Mouse (Mus musculus): ENCODE results near the gene Slc45a1. TPM values are rescaled to one million over a fixed set of nuclear protein-coding genes. Genes with fewer than 3 reads are reported as not detected.

Gene Slc45a1
- polyA plus RNA-seq, 1 experiment from 2014 or later, result 21.0 TPM

DNA sequence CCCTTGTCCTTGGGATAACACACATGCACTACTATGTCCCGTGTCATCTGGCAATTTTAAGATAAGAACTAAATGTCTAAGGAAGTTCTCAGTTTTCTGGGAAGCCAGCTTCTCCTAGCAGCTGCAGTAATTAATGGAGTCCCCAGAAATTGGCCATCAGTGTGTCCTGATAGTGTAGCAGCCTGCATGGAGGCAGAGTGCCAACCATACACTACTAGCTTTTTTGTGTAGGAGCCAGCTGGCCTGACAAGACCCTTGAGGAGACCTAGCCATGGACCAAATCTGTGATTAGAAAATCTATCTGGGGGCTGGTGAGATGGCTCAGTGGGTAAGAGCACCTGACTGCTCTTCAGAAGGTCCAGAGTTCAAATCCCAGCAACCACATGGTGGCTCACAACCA, 53.3 kb downstream of the Slc45a1 start:
- no peak for ATAC-seq (ENCODE audit: low FRiP score, low read depth)
- H3K4me1 ChIP-seq, result peaks cover 1% of the 10 kb centered on the region; the same call in 1 of the 2 replicates

GRCm38 (mm10) chr4:150595991-150596390, 56.0 kb downstream of the Slc45a1 start:
- Histone ChIP-seq H3K4me3 (no peak overlapping the region), H3K9me3 (no peaks in the 10 kb centered on the region), H3K4me2 (replicated peaks) (no peak overlapping the region), H3K27me3 (replicated peaks) (no peaks in the 10 kb centered on the region), H3K9ac (no peak overlapping the region), H3K4me1 (peaks cover 13% of the 10 kb centered on the region), H3K27ac (no peak overlapping the region), H3K36me3 (no peaks in the 10 kb centered on the region)
- 89% methylated on average over 5 of the region's 5 CpGs for WGBS
- ATAC-seq (ENCODE audit: low FRiP score, low read depth), result no peak

More for the DNA sequence above, 53.3 kb downstream of the Slc45a1 start:
- no peaks in the 10 kb centered on the region for H3K27me3 ChIP-seq (replicated peaks)
- H3K9me3 ChIP-seq, result no peaks in the 10 kb centered on the region
- no peak overlapping the region for H3K27ac ChIP-seq
- H3K4me3 ChIP-seq, result no peak overlapping the region
- H3K9ac ChIP-seq, result no peak overlapping the region
- H3K4me2 ChIP-seq (replicated peaks), result no peak overlapping the region
- 93% methylated on average over 1 of the region's 1 CpGs for WGBS
- no peaks in the 10 kb centered on the region for H3K36me3 ChIP-seq

DNA sequence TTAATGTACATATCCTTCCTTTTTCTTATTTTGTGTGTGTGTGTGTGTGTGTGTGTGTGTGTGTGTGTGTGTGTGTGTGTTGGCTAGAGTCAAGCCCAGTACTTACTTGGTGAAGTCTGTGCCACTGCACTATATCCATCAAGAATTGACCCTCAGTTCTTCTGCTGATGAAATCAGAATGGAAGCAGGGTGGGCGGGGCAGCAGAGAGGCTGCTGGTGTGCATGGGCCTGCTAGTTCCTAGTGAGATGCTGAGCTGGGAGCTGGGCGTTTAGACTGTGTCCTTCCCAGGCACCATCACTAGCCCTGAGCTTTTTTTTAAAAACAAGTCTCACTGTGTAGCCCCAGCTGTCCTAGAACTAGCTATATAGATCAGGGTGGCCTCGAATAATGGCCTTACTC, 56.9 kb downstream of the Slc45a1 start:
- no peak for ATAC-seq (ENCODE audit: low FRiP score, low read depth)
- Histone ChIP-seq H3K36me3 (no peaks in the 10 kb centered on the region), H3K4me1 (peaks cover 22% of the 10 kb centered on the region), H3K9ac (no peak overlapping the region), H3K27me3 (replicated peaks) (no peaks in the 10 kb centered on the region), H3K27ac (no peak overlapping the region), H3K4me3 (no peak overlapping the region), H3K4me2 (replicated peaks) (no peak overlapping the region), H3K9me3 (no peaks in the 10 kb centered on the region)
- WGBS, result 84% methylated on average over 3 of the region's 3 CpGs

DNA sequence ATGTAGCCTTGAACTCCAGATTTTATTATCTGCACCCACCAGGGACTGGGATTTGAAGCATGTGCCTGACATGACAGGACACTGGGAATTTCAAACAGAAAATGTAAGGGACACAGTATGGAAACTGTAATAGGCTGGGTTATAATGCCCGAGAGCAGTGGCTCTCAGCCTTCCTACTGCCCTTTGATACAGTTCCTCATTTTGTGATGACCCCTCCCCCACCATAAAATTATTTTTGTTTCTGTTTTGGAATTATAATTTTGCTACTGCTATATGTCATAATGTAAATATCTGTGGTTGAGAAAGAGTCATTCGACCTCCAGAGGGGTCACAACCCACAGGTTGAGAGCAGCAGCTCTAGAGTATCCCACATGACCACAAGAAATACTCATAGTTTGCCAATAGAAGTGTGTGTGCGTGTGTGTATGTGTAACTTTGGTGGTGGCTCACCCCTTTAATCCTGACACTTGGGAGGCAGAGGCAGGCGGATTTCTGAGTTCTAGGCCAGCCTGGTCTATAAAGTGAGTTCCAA, 57.6 kb downstream of the Slc45a1 start:
- Histone ChIP-seq H3K9ac (no peak overlapping the region), H3K27ac (no peak overlapping the region), H3K4me1 (peaks cover 22% of the 10 kb centered on the region), H3K36me3 (no peaks in the 10 kb centered on the region), H3K4me3 (no peak overlapping the region), H3K4me2 (replicated peaks) (no peak overlapping the region), H3K9me3 (no peaks in the 10 kb centered on the region), H3K27me3 (replicated peaks) (no peaks in the 10 kb centered on the region)
- WGBS, result 92% methylated on average over 4 of the region's 4 CpGs
- no peak for ATAC-seq (ENCODE audit: low FRiP score, low read depth)

GRCm38 (mm10) chr4:150593473-150594217, 58.3 kb downstream of the Slc45a1 start:
- Histone ChIP-seq H3K36me3 (no peaks in the 10 kb centered on the region), H3K27me3 (replicated peaks) (no peaks in the 10 kb centered on the region), H3K9me3 (no peaks in the 10 kb centered on the region), H3K4me2 (replicated peaks) (no peak overlapping the region), H3K4me1 (peaks cover 22% of the 10 kb centered on the region), H3K9ac (no peak overlapping the region), H3K27ac (no peak overlapping the region), H3K4me3 (no peak overlapping the region)
- ATAC-seq (ENCODE audit: low FRiP score, low read depth), result no peak
- WGBS, result 83% methylated on average over 4 of the region's 4 CpGs

GRCm38 (mm10) chr4:150592087-150592486, 59.9 kb downstream of the Slc45a1 start:
- Histone ChIP-seq H3K9me3 (no peaks in the 10 kb centered on the region), H3K4me2 (replicated peaks) (no peak overlapping the region), H3K27me3 (replicated peaks) (no peaks in the 10 kb centered on the region), H3K4me3 (no peak overlapping the region), H3K27ac (no peak overlapping the region), H3K4me1 (peaks cover 22% of the 10 kb centered on the region), H3K9ac (no peak overlapping the region), H3K36me3 (no peaks in the 10 kb centered on the region)
- WGBS, result 89% methylated on average over 6 of the region's 6 CpGs
- no peak for ATAC-seq (ENCODE audit: low FRiP score, low read depth)

- no peak overlapping the region for H3K9ac ChIP-seq
- no peak for ATAC-seq (ENCODE audit: low FRiP score, low read depth)
- no peaks in the 10 kb centered on the region for H3K9me3 ChIP-seq
- no peak overlapping the region for H3K4me2 ChIP-seq (replicated peaks)
- H3K4me3 ChIP-seq, result no peak overlapping the region
- no peak overlapping the region for H3K27ac ChIP-seq
- H3K36me3 ChIP-seq, result no peaks in the 10 kb centered on the region
- H3K27me3 ChIP-seq (replicated peaks), result no peaks in the 10 kb centered on the region
- H3K4me1 ChIP-seq, result peaks cover 22% of the 10 kb centered on the region
- 62% methylated on average over 4 of the region's 4 CpGs for WGBS
Measured at GRCm38 (mm10) chr4:150591602-150592001, 60.4 kb downstream of the Slc45a1 start.

DNA sequence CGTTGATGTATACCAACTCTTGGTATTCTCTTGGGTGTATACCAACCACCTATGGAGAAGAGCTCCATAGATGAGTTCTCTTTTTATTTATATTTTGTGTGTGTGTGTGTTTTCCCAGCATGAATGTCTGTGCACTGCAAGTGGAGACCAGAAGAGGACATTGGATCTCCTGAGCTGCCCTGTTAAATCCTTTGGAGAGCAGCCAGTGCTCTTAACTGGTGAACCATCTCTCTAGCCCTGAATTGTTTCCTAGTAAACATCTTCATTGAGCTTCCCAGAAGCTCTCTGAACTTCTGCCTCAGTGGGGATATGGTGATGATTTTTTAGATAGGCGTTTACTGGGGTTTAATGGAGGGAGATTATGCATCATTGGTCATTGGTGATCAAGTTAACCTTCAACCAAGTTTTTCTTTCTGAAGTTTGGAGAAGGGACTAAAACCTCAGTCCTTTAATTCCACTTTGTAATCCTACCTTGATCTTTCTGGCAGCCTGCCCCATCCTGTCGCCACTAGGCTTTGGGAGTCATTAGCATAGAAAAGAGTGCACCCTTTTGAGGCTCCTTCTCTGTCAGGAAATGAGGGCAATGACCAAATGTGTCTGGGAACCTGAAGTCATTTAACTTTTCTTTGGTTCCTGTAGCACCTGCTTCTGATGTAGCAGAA, 61.2 kb downstream of the Slc45a1 start:
- no peak overlapping the region for H3K9ac ChIP-seq
- no peak overlapping the region for H3K27ac ChIP-seq
- peaks cover 22% of the 10 kb centered on the region for H3K4me1 ChIP-seq

GRCm38 (mm10) chr4:150588300-150588621, 63.7 kb downstream of the Slc45a1 start:
- no peak overlapping the region for H3K4me3 ChIP-seq
- H3K27ac ChIP-seq, result no peak overlapping the region
- no peaks in the 10 kb centered on the region for H3K27me3 ChIP-seq (replicated peaks)
- 90% methylated on average over 2 of the region's 2 CpGs for WGBS
- no peaks in the 10 kb centered on the region for H3K9me3 ChIP-seq
- no peak for ATAC-seq (ENCODE audit: low FRiP score, low read depth)
- H3K4me2 ChIP-seq (replicated peaks), result no peak overlapping the region
- H3K9ac ChIP-seq, result no peak overlapping the region
- no peaks in the 10 kb centered on the region for H3K36me3 ChIP-seq
- H3K4me1 ChIP-seq, result peaks cover 32% of the 10 kb centered on the region

More for the DNA sequence above, 61.2 kb downstream of the Slc45a1 start:
- WGBS, result 34% methylated on average over 3 of the region's 3 CpGs
- no peak for ATAC-seq (ENCODE audit: low FRiP score, low read depth)
- Histone ChIP-seq H3K4me2 (replicated peaks) (no peak overlapping the region), H3K36me3 (no peaks in the 10 kb centered on the region), H3K4me3 (no peak overlapping the region), H3K9me3 (no peaks in the 10 kb centered on the region), H3K27me3 (replicated peaks) (no peaks in the 10 kb centered on the region)

DNA sequence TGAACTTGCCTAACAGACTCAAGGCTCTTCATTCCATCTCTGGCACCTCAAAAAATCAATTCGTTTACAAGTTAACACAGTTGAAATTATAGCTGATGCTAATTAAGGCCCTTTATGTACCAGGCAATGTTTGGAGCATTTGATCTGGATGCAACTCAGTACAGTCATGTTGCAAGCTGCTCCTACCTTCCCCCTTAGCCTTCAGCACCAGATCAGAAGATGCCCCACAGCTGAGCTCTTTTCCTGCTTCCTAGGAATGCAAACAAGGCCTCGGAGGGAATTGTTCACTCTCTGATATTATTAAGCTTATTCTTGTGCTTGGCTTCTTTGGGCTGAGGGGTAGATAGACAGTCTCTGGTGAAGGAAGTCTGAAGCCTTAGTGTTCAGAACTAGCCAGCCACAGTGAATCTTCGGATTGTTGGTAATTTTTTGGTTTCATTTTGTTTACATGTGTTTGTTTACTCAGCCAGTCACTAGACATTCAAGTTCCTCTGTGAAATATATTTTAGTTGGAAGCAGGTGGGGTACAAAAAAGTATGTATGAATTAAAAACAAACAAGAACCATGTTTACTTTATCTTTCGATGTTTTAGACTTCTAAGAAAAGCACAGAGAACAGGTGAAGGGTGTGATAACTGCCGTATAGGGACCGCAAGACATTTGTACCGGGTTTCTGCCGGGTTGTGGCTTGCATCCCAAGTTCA, 64.2 kb downstream of the Slc45a1 start:
- no peak overlapping the region for H3K9ac ChIP-seq
- 91% methylated on average over 8 of the region's 8 CpGs for WGBS
- no peak overlapping the region for H3K4me3 ChIP-seq
- no peak overlapping the region for H3K27ac ChIP-seq
- H3K9me3 ChIP-seq, result no peaks in the 10 kb centered on the region
- ATAC-seq (ENCODE audit: low FRiP score, low read depth), result no peak
- peaks cover 37% of the 10 kb centered on the region for H3K4me1 ChIP-seq
- no peak overlapping the region for H3K4me2 ChIP-seq (replicated peaks)
- H3K27me3 ChIP-seq (replicated peaks), result no peaks in the 10 kb centered on the region
- H3K36me3 ChIP-seq, result no peaks in the 10 kb centered on the region

- no peak for ATAC-seq (ENCODE audit: low FRiP score, low read depth)
- Histone ChIP-seq H3K9ac (no peak overlapping the region), H3K36me3 (no peaks in the 10 kb centered on the region), H3K4me1 (peaks cover 37% of the 10 kb centered on the region), H3K9me3 (no peaks in the 10 kb centered on the region), H3K27me3 (replicated peaks) (no peaks in the 10 kb centered on the region), H3K4me3 (no peak overlapping the region), H3K4me2 (replicated peaks) (no peak overlapping the region), H3K27ac (no peak overlapping the region)
- WGBS, result 94% methylated on average over 5 of the region's 5 CpGs
Measured at GRCm38 (mm10) chr4:150586275-150586674, 65.7 kb downstream of the Slc45a1 start.

- no peak overlapping the region for H3K9ac ChIP-seq
- peaks cover 33% of the 10 kb centered on the region for H3K4me1 ChIP-seq
- no peaks in the 10 kb centered on the region for H3K9me3 ChIP-seq
- ATAC-seq (ENCODE audit: low FRiP score, low read depth), result no peak
- H3K27ac ChIP-seq, result no peak overlapping the region
- no peak overlapping the region for H3K4me3 ChIP-seq
- no peak overlapping the region for H3K4me2 ChIP-seq (replicated peaks)
- H3K36me3 ChIP-seq, result no peaks in the 10 kb centered on the region
- WGBS, result 89% methylated on average over 2 of the region's 2 CpGs
- no peaks in the 10 kb centered on the region for H3K27me3 ChIP-seq (replicated peaks)
Measured at GRCm38 (mm10) chr4:150585800-150586199, 66.2 kb downstream of the Slc45a1 start.

Measured in neural tube, embryonic 12.5 days (tissue).